Comparison of ENCODE assay signal across 25 mouse cellular contexts in the genomic region with DNA sequence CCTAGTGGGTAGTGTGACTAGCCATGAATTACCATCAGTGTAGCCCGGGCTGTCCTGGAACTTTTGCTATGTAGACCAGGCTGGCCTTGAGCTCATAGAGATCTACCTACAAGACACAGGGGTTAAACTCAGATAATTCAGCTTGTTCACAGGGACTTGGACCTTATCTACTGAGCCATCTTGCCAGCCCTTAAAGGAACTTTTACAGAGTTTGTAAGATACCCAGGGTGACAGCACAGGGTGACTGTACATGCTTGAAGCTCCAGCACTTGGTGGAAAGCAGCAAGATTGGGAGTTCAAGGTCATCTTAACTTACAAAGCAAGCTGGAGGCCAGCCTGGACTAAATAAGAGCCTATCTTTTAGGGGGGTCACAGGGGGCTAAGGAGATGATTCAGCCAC. TPM values are rescaled to one million over a fixed set of nuclear protein-coding genes. Genes with fewer than 3 reads are reported as not detected.
DNase-seq lines count a peak whose midpoint lies in the region; ATAC-seq and TF ChIP-seq lines count a peak whose summit lies in the region.
"Had no signal": no experiment of that assay in that cellular context is flagged by ENCODE, and none has a peak within 500 bp of the region (broad histone marks: within the 10 kb centered on the region; RNA-seq: fewer than 3 reads in every experiment).

No protein-coding gene starts in this region.

- H3K4me2 ChIP-seq in midbrain, embryonic 11.5 days = no peak overlapping the region
- H3K4me2 ChIP-seq in midbrain, embryonic 14.5 days (ENCODE audit: low read length) = no peak overlapping the region
- peak overlapping the region; percentile 21 for H3K4me2 ChIP-seq in liver, embryonic 14.5 days (ENCODE audit: low read depth)
- H3K4me2 ChIP-seq in hindbrain, embryonic 12.5 days (replicated peaks) = no peak overlapping the region
- H3K4me2 ChIP-seq: forebrain, embryonic 13.5 days; hindbrain, embryonic 13.5 days had no signal

- no peak for TF ChIP-seq CTCF in liver, embryonic 14.5 days (IDR thresholded peaks at IDR 0.05; ENCODE audit: low read depth)
- no peak for TF ChIP-seq CTCF in kidney, adult 2 months (conservative IDR thresholded peaks at IDR 0.05; ENCODE audit: insufficient read depth, insufficient read length, low read depth, low read length)

- H3K9ac ChIP-seq in midbrain, embryonic 11.5 days (ENCODE audit: low read length) = no peak overlapping the region
- H3K9ac ChIP-seq in midbrain, embryonic 14.5 days (replicated peaks; ENCODE audit: low read length) = no peak overlapping the region
- H3K9ac ChIP-seq in liver, embryonic 14.5 days (replicated peaks) = peak overlapping the region; percentile 10; the same call in 1 of the 2 replicates
- no peak overlapping the region for H3K9ac ChIP-seq in hindbrain, embryonic 12.5 days
- H3K9ac ChIP-seq: forebrain, embryonic 13.5 days; hindbrain, embryonic 13.5 days had no signal

- 0 out of 2 replicates have a peak, but pooled peaks cover 2% of the 10 kb centered on the region for H3K36me3 ChIP-seq in midbrain, embryonic 11.5 days (ENCODE audit: control insufficient read depth, insufficient read depth, low read length)
- H3K36me3 ChIP-seq in midbrain, embryonic 14.5 days (ENCODE audit: control insufficient read depth, insufficient read depth, low read length) = 0 out of 2 replicates have a peak, but pooled peaks cover 4% of the 10 kb centered on the region
- no peaks in the 10 kb centered on the region for H3K36me3 ChIP-seq in liver, embryonic 14.5 days (replicated peaks; ENCODE audit: control insufficient read depth, insufficient read depth, low read depth)
- no peaks in the 10 kb centered on the region for H3K36me3 ChIP-seq in kidney, adult 2 months (ENCODE audit: control insufficient read depth, insufficient read depth, low read length)
- peaks cover 8% of the 10 kb centered on the region; the same call in 1 of the 2 replicates for H3K36me3 ChIP-seq in hindbrain, embryonic 12.5 days

- H3K27ac ChIP-seq in midbrain, embryonic 11.5 days (ENCODE audit: low read depth, low read length) = no peak overlapping the region
- H3K27ac ChIP-seq in midbrain, embryonic 14.5 days (replicated peaks; ENCODE audit: low read depth, low read length) = no peak overlapping the region
- H3K27ac ChIP-seq in liver, embryonic 14.5 days = peak overlapping the region; percentile 54
- no peak overlapping the region for H3K27ac ChIP-seq in kidney, adult 2 months (ENCODE audit: insufficient read depth, low read depth, low read length)
- no peak overlapping the region for H3K27ac ChIP-seq in hindbrain, embryonic 12.5 days
- H3K27ac ChIP-seq: forebrain, embryonic 10.5 days; forebrain, embryonic 13.5 days; heart, adult 2 months; hindbrain, embryonic 13.5 days had no signal

- no peaks in the 10 kb centered on the region for H3K27me3 ChIP-seq in midbrain, embryonic 11.5 days (ENCODE audit: control insufficient read depth, insufficient read depth, low read length)
- H3K27me3 ChIP-seq in midbrain, embryonic 14.5 days (ENCODE audit: control insufficient read depth, insufficient read depth, low read length) = no peaks in the 10 kb centered on the region
- H3K27me3 ChIP-seq in liver, embryonic 14.5 days (ENCODE audit: control insufficient read depth, insufficient read depth, low read length) = no peaks in the 10 kb centered on the region
- H3K27me3 ChIP-seq in kidney, adult 2 months (replicated peaks; ENCODE audit: control insufficient read depth, insufficient read depth, low read length) = no peaks in the 10 kb centered on the region
- H3K27me3 ChIP-seq in hindbrain, embryonic 12.5 days = no peaks in the 10 kb centered on the region
- H3K27me3 ChIP-seq: forebrain, embryonic 13.5 days; hindbrain, embryonic 13.5 days; Patski had no signal

- no peak overlapping the region for H3K4me3 ChIP-seq in midbrain, embryonic 11.5 days (ENCODE audit: low read depth, low read length)
- no peak overlapping the region for H3K4me3 ChIP-seq in midbrain, embryonic 14.5 days (replicated peaks; ENCODE audit: low read depth, low read length)
- H3K4me3 ChIP-seq in liver, embryonic 14.5 days (ENCODE audit: insufficient read depth in 1 of 2, low read depth in 2 of 2, low read length in 2 of 2) = no peak overlapping the region
- no peak overlapping the region for H3K4me3 ChIP-seq in kidney, adult 2 months (ENCODE audit: insufficient read depth, low read depth, low read length)
- H3K4me3 ChIP-seq in hindbrain, embryonic 12.5 days = no peak overlapping the region
- H3K4me3 ChIP-seq: forebrain, embryonic 10.5 days; forebrain, embryonic 13.5 days; heart, adult 2 months; heart, embryonic 10.5 days; hindbrain, embryonic 13.5 days had no signal

- no peak for ATAC-seq in midbrain, embryonic 11.5 days (ENCODE audit: low FRiP score)
- no peak for ATAC-seq in midbrain, embryonic 14.5 days (ENCODE audit: low FRiP score, low TSS enrichment)
- ATAC-seq in liver, embryonic 14.5 days (ENCODE audit: insufficient read depth) = no peak
- no peak for ATAC-seq in hindbrain, embryonic 12.5 days (ENCODE audit: low FRiP score)
- ATAC-seq: CD4-positive, CD25-positive, alpha-beta regulatory T cell, adult 4 months; forebrain, embryonic 13.5 days; forebrain, embryonic 16.5 days; hindbrain, embryonic 16.5 days; Patski had no signal

- H3K9me3 ChIP-seq in midbrain, embryonic 11.5 days (ENCODE audit: control insufficient read depth, low read length) = no peaks in the 10 kb centered on the region
- H3K9me3 ChIP-seq in midbrain, embryonic 14.5 days (ENCODE audit: control insufficient read depth, low read length) = no peaks in the 10 kb centered on the region
- H3K9me3 ChIP-seq in liver, embryonic 14.5 days (ENCODE audit: control insufficient read depth, low read length) = no peaks in the 10 kb centered on the region
- no peaks in the 10 kb centered on the region for H3K9me3 ChIP-seq in hindbrain, embryonic 12.5 days (replicated peaks)
- H3K9me3 ChIP-seq: forebrain, embryonic 10.5 days; forebrain, embryonic 13.5 days; heart, embryonic 10.5 days; hindbrain, embryonic 13.5 days had no signal

- TF ChIP-seq POLR2A in kidney, adult 2 months (IDR thresholded peaks at IDR 0.05; ENCODE audit: low read depth, low read length) = no peak

- peaks cover 14% of the 10 kb centered on the region for H3K4me1 ChIP-seq in midbrain, embryonic 11.5 days (ENCODE audit: control insufficient read depth, insufficient read depth, low read length)
- peaks cover 9% of the 10 kb centered on the region for H3K4me1 ChIP-seq in midbrain, embryonic 14.5 days (ENCODE audit: control insufficient read depth, insufficient read depth, low read length)
- peaks cover 51 to 58% of the 10 kb centered on the region in 2 experiments for H3K4me1 ChIP-seq in liver, embryonic 14.5 days (replicated peaks; ENCODE audit: control insufficient read depth in 2 of 2, insufficient read depth in 2 of 2, low read length in 1 of 2)
- H3K4me1 ChIP-seq in kidney, adult 2 months (ENCODE audit: control insufficient read depth, insufficient read depth, low read length) = peaks cover 11% of the 10 kb centered on the region
- H3K4me1 ChIP-seq in hindbrain, embryonic 12.5 days = peaks cover 28% of the 10 kb centered on the region

- peak; percentile 20; the same call in 1 of the 2 replicates for TF ChIP-seq EP300 in liver, embryonic 14.5 days (IDR thresholded peaks at IDR 0.05; ENCODE audit: low read depth)

- DNase-seq in midbrain, embryonic 11.5 days (ENCODE audit: low spot score, missing footprints) = peak; percentile 41
- no peak for DNase-seq in midbrain, embryonic 14.5 days
- DNase-seq in c-Kit-positive CD71-positive TER-119-positive erythroid progenitor cells, embryonic 14.5 days (ENCODE audit: low spot score) = peak; percentile 56
- peak; percentile 41 to 55 (median 41) for DNase-seq in liver, embryonic 14.5 days (ENCODE audit: low read depth in 3 of 3, low spot score in 3 of 3)
- DNase-seq in kidney, adult 2 months = no peak
- no peak for DNase-seq in layer of hippocampus, postnatal 36 days
- DNase-seq: adrenal gland, adult 2 months; adrenal gland, postnatal 14 days; cerebellum, adult 11-12 months; cerebellum, adult 8-10 months; cerebellum, postnatal 10 days; cerebellum, postnatal 36 days; embryo, embryonic 11 days; gastrocnemius, postnatal 10 days; gastrocnemius, postnatal 36 days; heart, adult 2 months had no signal

- 88% methylated on average over 1 of the region's 1 CpGs for WGBS in midbrain, embryonic 11.5 days
- WGBS in midbrain, embryonic 14.5 days = 98% methylated on average over 1 of the region's 1 CpGs
- WGBS in liver, embryonic 14.5 days (ENCODE audit: insufficient replicate concordance) = 63% methylated on average over 1 of the region's 1 CpGs
- 97% methylated on average over 1 of the region's 1 CpGs for WGBS in kidney, adult 2 months
- WGBS in hindbrain, embryonic 12.5 days = 92% methylated on average over 1 of the region's 1 CpGs

RNA-seq across cellular contexts. Expression of a gene that starts 4.1 kb away (rescaled TPM):
- 18.2 and 18.9 TPM in 2 replicates for polyA plus RNA-seq in midbrain, embryonic 11.5 days (2014; fragmentation: Nextera tagmentation; extraction: Ambion mirVana)
- polyA plus RNA-seq in midbrain, embryonic 14.5 days (2014; fragmentation: Nextera tagmentation; extraction: Ambion mirVana) = 7.2 and 8.9 TPM in 2 replicates
- polyA plus RNA-seq in liver, embryonic 14.5 days (2012; rRNA removed) = 5.4 and 6.9 TPM in 2 replicates
- 4.6 and 4.8 TPM in 2 replicates for polyA plus RNA-seq in liver, embryonic 14.5 days (2014; fragmentation: Nextera tagmentation; extraction: Ambion mirVana)
- polyA plus RNA-seq in kidney, adult 2 months (2012; rRNA removed) = 4.5 and 5.1 TPM in 2 replicates
- total RNA-seq in layer of hippocampus, postnatal 36 days (2021) = 1 to 10 TPM; 4.3 to 4.7 TPM
- 13.1 and 13.8 TPM in 2 replicates for polyA plus RNA-seq in hindbrain, embryonic 12.5 days (2016; fragmentation: Nextera tagmentation; extraction: Ambion mirVana)

RNA-seq across cellular contexts. Expression of a gene that starts 13.9 kb away (rescaled TPM):
- 20.0 and 20.9 TPM in 2 replicates for polyA plus RNA-seq in midbrain, embryonic 11.5 days (2014; fragmentation: Nextera tagmentation; extraction: Ambion mirVana)
- polyA plus RNA-seq in midbrain, embryonic 14.5 days (2014; fragmentation: Nextera tagmentation; extraction: Ambion mirVana) = 17.6 and 25.7 TPM in 2 replicates
- polyA plus RNA-seq in liver, embryonic 14.5 days (2012; rRNA removed) = 1.5 and 2.2 TPM in 2 replicates
- polyA plus RNA-seq in liver, embryonic 14.5 days (2014; fragmentation: Nextera tagmentation; extraction: Ambion mirVana) = 1.2 and 3.2 TPM in 2 replicates
- 3.1 and 6.9 TPM in 2 replicates for polyA plus RNA-seq in kidney, adult 2 months (2012; rRNA removed)
- 10 to 100 TPM; 13.6 to 14.1 TPM for total RNA-seq in layer of hippocampus, postnatal 36 days (2021)
- 25.8 and 36.5 TPM in 2 replicates for polyA plus RNA-seq in hindbrain, embryonic 12.5 days (2016; fragmentation: Nextera tagmentation; extraction: Ambion mirVana)

RNA-seq across cellular contexts. Expression of a gene that starts 39.0 kb away (rescaled TPM):
- 16.6 and 27.2 TPM in 2 replicates for polyA plus RNA-seq in midbrain, embryonic 11.5 days (2014; fragmentation: Nextera tagmentation; extraction: Ambion mirVana)
- polyA plus RNA-seq in midbrain, embryonic 14.5 days (2014; fragmentation: Nextera tagmentation; extraction: Ambion mirVana) = 13.2 and 13.4 TPM in 2 replicates
- 2.8 and 3.4 TPM in 2 replicates for polyA plus RNA-seq in liver, embryonic 14.5 days (2012; rRNA removed)
- 1.7 and 2.7 TPM in 2 replicates for polyA plus RNA-seq in liver, embryonic 14.5 days (2014; fragmentation: Nextera tagmentation; extraction: Ambion mirVana)
- polyA plus RNA-seq in kidney, adult 2 months (2012; rRNA removed) = 210 and 226 TPM in 2 replicates
- total RNA-seq in layer of hippocampus, postnatal 36 days (2021) = 10 to 100 TPM; 13.1 to 14.6 TPM
- 34.0 and 34.3 TPM in 2 replicates for polyA plus RNA-seq in hindbrain, embryonic 12.5 days (2016; fragmentation: Nextera tagmentation; extraction: Ambion mirVana)

Comparison
In these comparisons a context has a peak if more than half of its experiments do, and no peak if none do; other contexts are left out.
1. DNase-seq: peak in midbrain, embryonic 11.5 days (single experiment), c-Kit-positive CD71-positive TER-119-positive erythroid progenitor cells, embryonic 14.5 days (single experiment) and liver, embryonic 14.5 days (3 of 3); none in midbrain, embryonic 14.5 days (single experiment), kidney, adult 2 months (single experiment) and layer of hippocampus, postnatal 36 days (0 of 2).